Mouse (Mus musculus) G1E (cell line): Measurements from ENCODE around the gene Map3k12.

Experiments used
- CTCF ChIP-seq: IDR thresholded peaks from 2 replicates; pipeline ENCODE4 v1.5.1; 2012; ENCODE audit warnings: low read depth, low read length, inconsistent platforms, mixed read lengths
- GATA1 ChIP-seq: IDR thresholded peaks from 2 replicates; pipeline ENCODE4 v1.6.1; 2012; ENCODE audit warnings: borderline replicate concordance, low read length, inconsistent platforms, mixed read lengths
- GATA2 ChIP-seq: IDR thresholded peaks from 2 replicates; pipeline ENCODE4 v1.6.1; 2012; ENCODE audit warnings: low read depth, low read length, inconsistent platforms, borderline replicate concordance
- POLR2AphosphoS5 ChIP-seq: IDR thresholded peaks from 2 replicates; pipeline ENCODE4 v1.6.1; 2012; ENCODE audit warnings: low read depth, low read length, inconsistent platforms; ENCODE audit not compliant: insufficient replicate concordance
- TAL1 ChIP-seq: conservative IDR thresholded peaks from 2 replicates; pipeline ENCODE4 v1.6.1; 2012; ENCODE audit warnings: low read depth, low read length, inconsistent platforms, mixed read lengths

GRCm38 (mm10) chr15:102498322-102498721 lies 18.5 kb downstream of the Map3k12 start:
- TF ChIP-seq CTCF = no peak
- TF ChIP-seq GATA2 = no peak
- no peak for TF ChIP-seq GATA1
- no peak for TF ChIP-seq TAL1
- TF ChIP-seq POLR2AphosphoS5 = no peak
